Mouse (Mus musculus): ENCODE data around the gene Bach2.
A peak's percentile ranks its signal among the peaks of the same experiment; 100 is the strongest.

Bach2 gene

GRCm38 (mm10) chr4:32238366-32238854 lies at the start of gene Bach2:
Gene Bach2, plus strand, starts transcription at chr4:32238804.
- peak; percentile 90 to 94 for DNase-seq

- DNase-seq: no peak
Measured at GRCm38 (mm10) chr4:32189416-32190036, 49.1 kb upstream of the Bach2 start.

GRCm38 (mm10) chr4:32190506-32190905 lies 48.1 kb upstream of the Bach2 start:
- DNase-seq: no peak

GRCm38 (mm10) chr4:32195945-32196921 lies 42.4 kb upstream of the Bach2 start:
- DNase-seq: no peak

GRCm38 (mm10) chr4:32198031-32198430 lies 40.6 kb upstream of the Bach2 start:
- DNase-seq: no peak

- no peak for DNase-seq
Measured at GRCm38 (mm10) chr4:32198589-32198988, 40.0 kb upstream of the Bach2 start.

- no peak for DNase-seq
Measured at GRCm38 (mm10) chr4:32199156-32199555, 39.4 kb upstream of the Bach2 start.

GRCm38 (mm10) chr4:32201114-32201513 lies 37.5 kb upstream of the Bach2 start:
- no peak for DNase-seq

GRCm38 (mm10) chr4:32202362-32202761 lies 36.2 kb upstream of the Bach2 start:
- no peak for DNase-seq

- no peak for DNase-seq
Measured at GRCm38 (mm10) chr4:32204819-32205218, 33.8 kb upstream of the Bach2 start.

GRCm38 (mm10) chr4:32205825-32206224 lies 32.8 kb upstream of the Bach2 start:
- no peak for DNase-seq

- DNase-seq: no peak
Measured at GRCm38 (mm10) chr4:32209995-32210394, 28.6 kb upstream of the Bach2 start.

GRCm38 (mm10) chr4:32210424-32211184 lies 28.0 kb upstream of the Bach2 start:
- no peak for DNase-seq

- DNase-seq: no peak
Measured at GRCm38 (mm10) chr4:32212593-32212992, 26.0 kb upstream of the Bach2 start.

GRCm38 (mm10) chr4:32216466-32216865 lies 22.1 kb upstream of the Bach2 start:
- DNase-seq: no peak

GRCm38 (mm10) chr4:32217016-32217415 lies 21.6 kb upstream of the Bach2 start:
- no peak for DNase-seq

GRCm38 (mm10) chr4:32217593-32217992 lies 21.0 kb upstream of the Bach2 start:
- DNase-seq: no peak

- no peak for DNase-seq
Measured at GRCm38 (mm10) chr4:32218371-32218770, 20.2 kb upstream of the Bach2 start.

- DNase-seq: peak; percentile 35 to 49
Measured at GRCm38 (mm10) chr4:32219428-32220128, 19.0 kb upstream of the Bach2 start.

- DNase-seq: no peak
Measured at GRCm38 (mm10) chr4:32220129-32220491, 18.5 kb upstream of the Bach2 start.

- no peak for DNase-seq
Measured at GRCm38 (mm10) chr4:32220961-32221360, 17.6 kb upstream of the Bach2 start.

GRCm38 (mm10) chr4:32223563-32223962 lies 15.0 kb upstream of the Bach2 start:
- no peak for DNase-seq

All from spleen, adult 18-20 months (tissue).